Mouse (Mus musculus): ENCODE results near the gene Afap1l2. TPM values are rescaled to one million over a fixed set of nuclear protein-coding genes. Genes with fewer than 3 reads are reported as not detected.

Gene Afap1l2
- polyA plus RNA-seq, 1 experiment from 2014 or later: 5.5 TPM

Other genes with a start within 250 kb of the Afap1l2 start
- 28.8 and 29.1 TPM in 2 replicates for gene Ccdc186, start 186.0 kb downstream of the Afap1l2 start, polyA plus RNA-seq (2015; fragmentation: Nextera tagmentation; extraction: Ambion mirVana)
- 0.42 and 0.62 TPM in 2 replicates for gene Tdrd1, start 182.0 kb downstream of the Afap1l2 start, polyA plus RNA-seq (2015; fragmentation: Nextera tagmentation; extraction: Ambion mirVana)
- gene Vwa2, start 134.0 kb downstream of the Afap1l2 start, polyA plus RNA-seq (2015; fragmentation: Nextera tagmentation; extraction: Ambion mirVana): 0.26 and 0.36 TPM in 2 replicates

All from midbrain, embryonic 13.5 days (tissue).